Mouse (Mus musculus): ENCODE results near the gene Macrod2.
"Not testable (repeated sequence)": the region's sequence is repeated elsewhere in the genome, so short reads cannot be mapped to it uniquely, and the experiment has no call there.

The Macrod2 gene

DNA sequence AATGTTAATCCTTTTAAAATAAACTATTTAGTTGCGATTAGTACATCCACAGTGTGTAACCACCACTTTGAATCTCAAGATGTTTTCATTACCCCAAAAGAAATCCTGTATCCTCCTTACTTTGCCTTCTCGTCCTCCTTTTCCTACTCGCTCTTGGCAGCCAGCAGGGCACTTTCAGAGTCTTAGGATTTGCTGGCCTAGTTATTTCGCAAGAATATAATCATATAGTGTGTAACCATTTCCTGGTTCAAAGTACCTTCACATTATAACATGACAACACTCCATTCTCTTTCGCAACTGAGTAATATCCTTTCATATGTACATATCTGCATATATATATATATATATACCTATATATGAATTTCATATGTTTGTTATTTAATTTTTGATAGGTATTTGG, 298.7 kb downstream of the Macrod2 start:
- DNase-seq (ENCODE audit: extremely low read depth, low read depth, low spot score), result peak; percentile 40

DNA sequence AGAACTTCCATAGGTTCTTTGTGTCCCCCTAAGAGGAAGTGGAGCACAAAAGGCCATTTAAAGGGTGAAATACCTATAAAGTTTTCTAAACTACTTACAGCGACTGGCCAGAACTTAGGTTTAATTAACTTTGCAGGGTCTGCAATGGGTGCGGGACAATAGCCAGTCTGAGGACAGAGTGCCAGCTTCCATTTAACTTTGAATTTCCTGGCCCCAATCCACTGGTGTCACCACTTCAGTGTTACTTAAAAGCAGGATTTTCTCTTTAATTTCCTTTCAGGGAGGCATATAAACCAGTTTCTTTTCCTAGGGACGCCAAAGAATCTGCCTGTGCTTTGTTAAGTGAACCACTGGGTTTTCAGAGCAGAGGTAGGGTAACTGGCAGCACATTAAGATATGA, 303.5 kb downstream of the Macrod2 start:
- DNase-seq (ENCODE audit: extremely low read depth, low read depth, low spot score), result no peak

DNA sequence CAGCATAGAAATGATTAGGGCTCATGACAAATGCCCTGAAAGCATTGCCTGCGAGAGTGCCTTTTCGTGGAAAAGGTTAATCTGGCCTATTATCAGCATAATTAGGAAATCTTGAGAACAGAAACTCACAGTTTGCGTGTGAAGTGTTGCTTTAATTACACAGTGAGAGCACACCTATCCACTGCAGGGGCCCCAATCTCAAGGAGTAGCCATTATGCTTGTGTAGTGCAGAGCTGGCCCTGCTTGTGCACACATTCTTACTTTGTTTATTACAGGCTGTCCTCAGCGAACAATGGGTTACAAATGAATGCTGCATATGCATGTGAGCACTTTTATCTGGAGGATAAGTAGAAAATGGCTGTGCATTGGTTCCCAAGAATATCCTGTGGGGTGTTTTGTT, 308.3 kb downstream of the Macrod2 start:
- no peak for DNase-seq (ENCODE audit: extremely low read depth, low read depth, low spot score)

DNA sequence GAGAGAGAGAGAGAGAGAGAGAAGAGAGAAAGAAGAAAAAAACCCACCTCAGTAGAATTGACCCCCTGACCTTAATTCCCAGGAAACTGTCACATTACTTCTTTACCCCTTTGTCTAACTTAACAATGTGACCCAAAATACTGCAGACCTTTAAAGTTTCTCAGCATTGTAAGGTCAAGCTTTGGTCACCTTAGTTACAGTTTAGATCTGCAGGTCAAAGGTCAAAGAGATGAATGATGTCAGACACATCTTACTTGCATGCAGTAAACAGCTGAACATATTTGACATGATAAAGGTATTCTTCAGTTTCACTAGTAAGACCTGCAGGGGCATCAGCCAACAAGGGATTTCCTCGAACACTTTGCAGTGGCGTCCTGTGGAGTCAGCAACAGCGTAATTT, 309.0 kb downstream of the Macrod2 start:
- no peak for DNase-seq (ENCODE audit: extremely low read depth, low read depth, low spot score)

DNA sequence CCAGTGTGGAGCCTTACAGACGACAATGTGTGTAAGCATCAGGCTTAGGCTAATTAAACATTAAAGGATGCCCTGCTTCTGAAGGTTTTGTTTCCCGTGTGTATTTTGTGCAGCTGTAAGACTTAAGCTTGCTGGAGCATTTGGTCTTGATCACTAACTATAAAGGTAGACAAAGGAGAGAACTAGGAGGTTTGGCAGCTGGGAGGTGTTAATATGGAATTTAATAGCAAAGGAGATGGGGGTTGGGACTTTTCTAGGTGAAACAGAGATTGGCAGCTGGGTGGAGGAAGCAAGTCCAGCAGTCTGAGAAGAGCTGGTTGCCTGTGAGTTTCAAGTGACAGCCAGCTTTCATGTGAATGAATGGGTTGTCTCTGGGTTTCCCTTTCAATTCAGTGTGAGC, 310.2 kb downstream of the Macrod2 start:
- no peak for DNase-seq (ENCODE audit: extremely low read depth, low read depth, low spot score)

DNA sequence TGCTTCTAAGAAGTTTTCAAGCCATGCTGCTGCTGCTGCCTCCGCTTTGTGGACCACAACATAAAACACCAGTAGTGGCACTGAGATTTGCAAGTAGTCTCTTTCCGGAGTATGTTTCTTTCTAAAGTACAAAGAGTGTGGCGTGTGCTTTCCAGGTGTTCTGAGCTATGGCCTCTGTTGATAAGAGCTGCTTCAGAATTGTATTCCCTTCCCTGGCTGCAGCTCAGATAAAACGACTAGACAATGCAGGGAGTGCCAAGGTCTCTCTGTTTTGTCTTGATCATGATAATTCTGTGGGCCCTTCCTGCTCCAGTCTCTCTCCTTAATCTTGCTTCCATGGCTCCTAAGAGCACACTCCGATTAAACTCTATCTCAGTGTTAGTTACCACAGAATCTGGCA, 312.4 kb downstream of the Macrod2 start:
- no peak for DNase-seq (ENCODE audit: extremely low read depth, low read depth, low spot score)

DNA sequence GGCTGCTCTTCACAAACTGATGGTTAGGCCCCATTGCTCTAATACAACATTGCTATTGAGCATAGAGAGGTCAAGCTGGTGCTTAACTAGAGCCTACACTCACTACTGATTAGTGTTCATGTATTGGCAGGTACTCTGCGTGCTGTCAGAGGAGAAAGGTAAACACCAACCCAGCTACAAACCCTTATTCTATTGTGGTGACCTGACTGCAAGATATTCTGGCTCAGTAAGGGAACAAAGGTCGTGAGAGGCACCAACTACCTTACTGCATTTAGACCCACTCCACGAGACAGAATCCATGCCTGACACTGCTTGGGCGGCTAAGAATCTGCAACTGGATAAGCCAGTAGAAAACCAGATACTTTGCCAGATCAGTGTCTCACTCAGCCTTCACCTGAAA, 320.7 kb downstream of the Macrod2 start:
- no peak for DNase-seq (ENCODE audit: extremely low read depth, low read depth, low spot score)

DNA sequence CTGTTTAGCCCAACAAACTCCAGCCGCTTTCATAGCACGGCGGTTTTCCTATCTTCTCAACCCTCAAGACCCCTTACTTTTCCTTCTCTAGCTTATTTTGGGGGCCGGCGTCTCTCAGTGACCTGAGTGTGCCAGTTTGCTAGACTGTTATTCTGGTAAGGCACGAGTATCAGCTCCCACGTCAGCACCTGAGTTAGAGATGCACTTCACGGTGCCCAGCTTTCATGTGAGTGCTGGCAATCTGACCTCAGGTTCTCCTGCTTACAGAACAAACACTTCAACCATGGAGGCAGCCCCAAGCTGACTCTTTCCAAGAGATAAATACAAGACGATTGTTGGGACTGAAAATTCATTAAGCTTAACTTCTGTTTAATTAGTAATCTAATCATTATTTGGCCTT, 322.3 kb downstream of the Macrod2 start:
- DNase-seq (ENCODE audit: extremely low read depth, low read depth, low spot score), result no peak

DNA sequence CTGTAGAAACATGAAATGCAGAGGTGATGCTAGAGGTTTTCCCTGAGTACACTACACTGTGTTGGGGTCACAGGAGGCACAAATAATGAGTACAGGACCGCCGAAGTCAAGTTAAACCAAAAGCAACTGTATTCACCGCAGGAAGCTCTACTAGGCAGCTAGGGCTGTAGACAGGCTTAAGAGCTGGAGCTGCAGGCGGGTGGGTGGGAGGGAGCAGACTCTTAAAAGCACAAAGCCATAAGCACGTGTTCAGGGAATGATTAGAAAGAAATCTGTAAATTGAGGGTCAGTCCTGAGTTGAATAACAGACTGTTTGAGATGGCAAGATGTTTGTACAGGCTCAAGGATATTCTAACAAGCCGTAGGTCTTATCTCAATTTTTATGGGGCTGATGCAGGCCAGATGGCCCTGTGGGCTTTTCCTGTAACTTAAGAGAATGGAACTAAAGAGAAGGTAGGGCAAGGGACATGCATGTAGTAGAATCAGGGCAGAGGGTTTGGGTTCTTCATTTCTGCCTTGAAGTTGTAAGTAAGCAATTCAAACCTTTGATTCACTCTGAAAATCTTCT, 337.6 kb downstream of the Macrod2 start:
- DNase-seq (ENCODE audit: extremely low read depth, low read depth, low spot score), result no peak

DNA sequence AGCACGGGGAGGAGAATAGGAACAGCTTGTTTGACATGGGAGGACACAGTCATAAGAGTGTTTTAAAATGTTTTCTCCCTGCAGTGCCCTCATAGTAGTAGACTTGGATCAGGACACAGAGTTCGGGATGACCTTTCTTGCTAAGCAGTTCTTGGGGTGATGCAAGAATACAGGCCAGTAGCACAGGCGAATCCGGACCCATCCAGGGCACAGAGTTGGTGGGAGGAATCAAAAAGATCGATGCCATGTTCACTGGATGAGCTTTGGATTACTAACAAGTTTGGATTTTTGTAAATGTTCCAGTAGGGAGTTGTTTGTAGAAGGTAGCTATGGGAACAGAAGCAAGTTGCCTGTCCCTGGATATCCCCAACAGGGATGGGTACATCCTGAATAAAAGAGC, 345.4 kb downstream of the Macrod2 start:
- no peak for DNase-seq (ENCODE audit: extremely low read depth, low read depth, low spot score)

DNA sequence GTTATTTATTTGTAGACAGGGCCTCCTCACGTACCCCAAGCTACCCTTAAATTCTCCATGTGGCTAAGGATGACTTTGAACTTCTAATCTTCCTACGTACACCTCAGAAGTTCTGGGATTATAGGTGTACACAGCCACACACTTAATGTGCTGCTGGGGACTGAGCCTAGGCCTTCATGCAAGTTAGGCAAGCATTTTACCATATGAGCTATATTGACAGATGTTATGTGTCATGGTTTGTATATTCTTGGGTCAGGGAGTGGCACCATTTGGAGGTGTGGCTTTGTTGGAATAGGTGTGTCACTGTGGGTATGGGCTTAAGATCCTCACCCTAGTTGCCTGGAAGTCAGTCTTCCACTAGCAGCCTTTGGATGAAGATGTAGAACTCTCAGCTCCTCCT, 347.8 kb downstream of the Macrod2 start:
- DNase-seq (ENCODE audit: extremely low read depth, low read depth, low spot score), result not testable (repeated sequence)

DNA sequence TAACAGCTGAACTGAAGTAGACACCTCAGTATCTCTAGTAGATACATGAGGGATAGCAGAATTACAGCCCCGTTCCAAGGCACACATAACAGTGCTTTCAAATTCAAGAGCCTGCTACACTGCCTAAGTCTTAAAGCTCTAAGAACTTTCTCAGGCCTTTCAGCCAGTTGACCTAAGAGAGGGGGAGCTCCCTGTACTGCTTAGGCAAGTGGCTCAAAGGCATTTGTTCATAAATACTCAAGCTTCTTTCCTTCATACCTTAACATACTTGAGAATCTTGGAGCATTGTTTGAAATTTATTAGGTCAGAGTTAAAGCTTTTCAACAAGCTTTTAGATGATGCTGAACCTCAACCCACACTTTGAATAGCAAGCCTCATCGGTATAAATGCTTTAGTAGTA, 363.8 kb downstream of the Macrod2 start:
- no peak for DNase-seq (ENCODE audit: extremely low read depth, low read depth, low spot score)

DNA sequence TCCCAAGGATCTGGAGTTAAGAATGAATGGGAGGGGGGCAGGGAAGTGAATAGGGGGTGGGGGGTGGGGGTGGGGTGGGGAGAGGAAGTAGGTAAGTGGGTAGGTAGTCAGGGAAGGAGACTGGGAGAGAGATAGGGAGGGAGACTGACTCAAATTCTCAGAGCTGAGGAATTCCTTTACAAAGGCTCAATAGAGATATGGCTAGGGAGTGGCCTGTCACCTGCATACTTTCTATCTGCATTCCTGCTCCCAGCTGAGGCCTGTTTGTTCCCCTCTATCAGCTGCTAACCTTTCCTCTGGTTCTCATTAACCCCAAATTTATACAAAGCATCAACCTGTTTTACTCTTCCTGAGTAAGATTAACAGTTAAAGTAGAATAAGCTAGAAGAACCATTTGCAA, 364.6 kb downstream of the Macrod2 start:
- no peak for DNase-seq (ENCODE audit: extremely low read depth, low read depth, low spot score)

DNA sequence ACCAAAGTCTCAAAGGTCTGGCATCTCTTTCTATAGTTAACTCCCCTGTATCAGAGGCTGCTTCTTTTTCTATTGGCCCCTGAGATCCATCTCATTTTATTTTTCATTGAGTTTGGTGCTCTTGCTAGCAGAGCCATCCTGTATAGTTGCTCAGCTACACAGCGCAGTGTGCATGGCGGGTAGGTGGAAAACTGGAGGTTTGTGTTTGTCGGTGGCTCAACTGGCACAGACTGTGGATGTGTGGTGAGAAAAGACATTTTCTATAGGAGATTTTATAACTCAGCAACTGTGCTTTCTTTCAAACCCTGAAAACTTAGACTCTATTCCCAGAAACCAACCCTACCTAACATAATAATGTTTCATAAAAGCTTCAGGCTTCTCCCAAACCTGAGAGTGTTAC, 365.0 kb downstream of the Macrod2 start:
- no peak for DNase-seq (ENCODE audit: extremely low read depth, low read depth, low spot score)

DNA sequence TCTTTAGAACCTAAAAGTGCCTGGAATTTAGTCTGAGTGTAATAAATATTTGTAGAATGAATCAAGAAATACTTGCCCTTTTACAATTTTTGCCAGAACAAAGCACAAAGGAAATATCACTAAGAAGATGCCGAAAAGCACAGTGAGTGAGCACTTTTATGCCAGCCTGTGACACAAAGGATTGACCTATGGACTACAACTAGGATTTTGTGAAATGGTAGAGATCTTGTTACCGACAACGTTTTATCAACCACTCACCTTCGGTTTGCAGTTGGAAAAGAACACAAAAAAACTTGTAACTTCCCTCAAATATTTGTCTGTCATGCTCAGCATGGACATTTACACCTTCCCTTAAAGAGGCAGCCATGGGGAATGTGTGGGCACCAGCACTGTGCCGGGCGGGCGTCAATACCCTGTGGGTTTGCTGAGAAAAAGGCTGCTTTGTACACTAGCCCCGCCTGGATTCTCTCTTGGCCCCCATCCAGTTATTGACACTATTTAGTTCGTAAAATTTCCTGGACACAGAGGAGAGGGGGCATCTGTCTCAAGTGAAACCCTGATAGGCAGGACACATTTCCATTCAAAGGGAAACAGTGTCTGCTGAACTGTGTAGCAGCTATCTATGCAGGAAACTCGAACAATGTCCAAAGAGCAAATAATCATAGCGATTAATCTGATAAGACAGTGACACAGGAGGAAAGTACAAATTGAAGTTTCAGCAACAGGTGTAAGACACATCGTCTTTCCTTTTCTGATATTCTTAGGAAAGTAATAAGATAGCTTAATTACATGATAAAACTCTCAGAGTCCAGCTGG, 368.2 kb downstream of the Macrod2 start:
- no peak for DNase-seq (ENCODE audit: extremely low read depth, low read depth, low spot score)

DNA sequence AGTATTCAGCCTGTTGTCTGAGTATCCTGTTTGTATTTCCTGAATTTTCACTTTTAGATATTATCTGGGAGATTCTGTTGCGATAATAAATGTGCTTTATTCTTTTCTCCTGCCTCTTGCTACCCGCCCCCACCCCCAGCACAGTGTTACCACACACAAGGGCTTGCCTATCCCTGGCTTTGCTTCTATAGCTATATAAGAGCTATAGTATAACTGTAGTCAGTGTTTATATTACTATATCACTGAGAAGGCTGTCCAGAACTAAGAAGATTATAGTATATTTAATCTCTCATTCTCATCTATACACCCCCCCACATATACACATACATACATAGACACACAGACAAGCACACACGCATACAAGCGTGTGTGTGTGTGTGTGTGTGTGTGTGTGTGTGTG, 374.4 kb downstream of the Macrod2 start:
- no peak for DNase-seq (ENCODE audit: extremely low read depth, low read depth, low spot score)

DNA sequence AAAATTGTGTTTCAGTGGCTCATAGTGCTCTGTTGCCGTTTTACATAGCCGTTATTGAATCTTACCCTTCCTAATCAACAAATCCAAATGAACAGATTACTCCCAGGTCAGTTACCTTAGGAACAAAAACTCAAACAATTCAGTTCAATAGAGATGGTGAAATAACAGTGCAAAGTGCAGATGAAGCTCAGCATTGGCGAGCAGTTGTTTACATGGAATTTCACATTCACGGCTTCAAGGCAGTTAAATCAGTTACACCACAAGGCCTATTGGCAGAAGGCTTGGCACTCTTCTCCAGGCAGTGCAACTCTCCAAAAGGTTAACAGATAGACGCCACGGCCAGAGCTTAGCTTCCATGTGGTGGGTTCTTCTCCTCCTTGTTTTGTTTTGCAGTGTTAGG, 377.7 kb downstream of the Macrod2 start:
- DNase-seq (ENCODE audit: extremely low read depth, low read depth, low spot score), result no peak

DNA sequence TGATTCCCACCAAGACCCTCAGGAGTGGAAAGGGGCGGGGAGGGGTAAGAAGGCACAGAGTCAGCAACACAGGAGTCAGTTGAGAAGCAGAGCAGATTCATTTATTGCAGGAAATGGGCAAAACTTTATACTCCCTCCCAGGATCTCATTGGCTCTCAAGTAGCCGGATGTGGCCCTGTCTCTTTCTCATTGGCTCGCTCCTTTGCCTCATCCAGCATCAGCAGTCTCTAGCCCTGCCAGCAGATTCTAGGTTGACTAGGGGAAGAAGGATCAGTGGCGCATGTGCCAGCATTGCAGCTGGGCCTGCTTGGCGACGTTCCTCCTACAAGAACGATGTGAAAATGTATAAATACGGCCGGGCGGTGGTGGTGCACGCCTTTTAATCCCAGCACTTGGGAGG, 378.3 kb downstream of the Macrod2 start:
- no peak for DNase-seq (ENCODE audit: extremely low read depth, low read depth, low spot score)

DNA sequence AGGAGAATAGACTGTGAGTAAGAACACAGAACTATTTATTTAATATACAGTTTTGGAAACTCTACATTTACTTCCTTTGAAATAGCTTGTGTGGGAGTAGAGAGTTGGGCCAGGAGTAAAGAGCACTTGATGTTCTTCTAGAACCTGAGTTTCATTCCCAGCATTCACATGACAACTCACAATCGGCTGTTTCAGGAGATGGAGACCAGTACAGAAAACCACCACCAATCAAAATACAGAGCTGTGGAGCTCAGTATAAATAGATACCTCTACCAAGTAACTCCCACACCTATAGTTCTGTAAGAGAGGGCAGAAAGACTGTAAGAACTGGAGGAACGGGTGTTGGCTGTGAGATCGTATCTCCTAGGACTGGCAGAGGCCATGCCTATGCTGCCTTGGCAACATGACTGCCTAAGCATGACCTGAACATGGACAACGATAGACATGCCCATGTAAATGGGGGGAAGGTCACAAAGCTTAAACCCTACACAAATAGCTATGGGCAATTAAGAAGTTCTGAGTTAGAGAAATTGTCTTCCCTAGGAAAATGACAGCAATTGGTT, 379.8 kb downstream of the Macrod2 start:
- DNase-seq (ENCODE audit: extremely low read depth, low read depth, low spot score), result peak; percentile 87

DNA sequence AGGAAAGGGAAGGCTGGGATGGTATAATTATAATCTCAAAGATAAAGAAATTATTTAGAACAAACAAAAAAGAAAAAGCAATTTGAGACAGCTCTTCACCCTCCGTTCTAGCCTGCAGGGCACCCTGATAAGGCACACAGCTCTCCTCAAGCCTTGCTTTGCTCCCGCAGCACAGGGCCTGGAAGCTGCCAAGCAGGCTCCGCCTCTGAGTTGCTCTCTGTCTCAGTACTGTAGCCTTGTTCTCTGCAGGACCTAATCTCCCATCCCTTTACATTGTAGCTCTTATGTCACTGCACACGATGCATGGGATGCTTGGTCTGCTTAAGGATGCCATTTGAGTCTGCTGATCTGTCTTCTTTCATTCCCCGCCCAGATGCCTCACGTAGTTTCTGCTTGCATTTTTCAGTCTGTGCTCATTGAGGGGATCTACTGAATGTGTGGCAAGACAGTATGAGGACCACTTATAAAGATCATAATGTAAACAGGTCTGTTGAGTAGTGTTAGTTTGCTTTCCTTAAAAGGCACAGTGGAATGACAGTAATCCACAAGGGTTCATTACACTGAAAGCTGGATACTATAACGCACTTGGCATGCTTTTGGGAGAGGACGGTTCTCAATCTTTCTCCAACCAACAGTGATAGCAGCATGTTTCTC, 380.5 kb downstream of the Macrod2 start:
- DNase-seq (ENCODE audit: extremely low read depth, low read depth, low spot score), result no peak

DNA sequence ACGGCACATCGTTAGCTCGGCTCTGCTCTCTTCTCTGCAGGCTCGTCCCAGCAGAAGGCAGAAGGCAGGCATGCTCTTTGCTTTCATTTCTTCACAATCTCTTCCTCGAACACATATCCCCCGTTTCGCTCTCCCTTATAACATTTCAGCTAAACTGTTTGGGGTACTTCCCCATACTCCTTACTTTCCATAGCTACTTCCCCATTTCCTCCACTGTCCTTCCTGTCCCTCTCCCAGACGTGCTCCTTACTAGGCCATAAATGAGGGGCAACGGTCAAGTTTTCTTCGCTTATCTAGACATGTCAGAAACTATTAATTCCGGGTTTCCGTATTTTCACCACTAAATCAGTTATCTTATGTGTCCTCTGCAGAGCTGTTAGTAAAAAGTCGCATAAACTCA, 383.1 kb downstream of the Macrod2 start:
- DNase-seq (ENCODE audit: extremely low read depth, low read depth, low spot score), result no peak

DNA sequence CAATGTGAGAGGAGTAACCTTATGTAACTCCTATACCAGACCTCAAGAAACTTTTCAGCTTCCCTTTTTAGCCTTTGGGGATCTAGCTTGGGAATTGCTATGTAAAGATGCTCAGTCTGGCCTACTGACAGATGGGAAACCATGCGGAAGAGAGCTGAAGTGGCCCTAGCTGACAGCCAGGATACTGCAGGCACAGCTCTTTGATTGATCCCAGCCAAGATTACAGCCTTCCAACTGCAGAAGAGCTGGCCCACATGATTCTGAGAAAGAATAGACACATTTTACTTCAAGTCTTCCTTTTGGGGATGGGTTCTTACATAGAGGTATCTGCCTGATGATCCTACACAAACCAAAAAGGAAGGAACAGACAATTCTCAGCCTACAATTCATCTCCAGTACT, 387.9 kb downstream of the Macrod2 start:
- no peak for DNase-seq (ENCODE audit: extremely low read depth, low read depth, low spot score)

Data from fat pad, adult 2 months (tissue).